In genomic region chr1:75345036-75345935, GRCm38 (mm10) we compare ENCODE assay signal across 9 mouse cellular contexts. TPM values are rescaled to one million over a fixed set of nuclear protein-coding genes. Genes with fewer than 3 reads are reported as not detected.
DNase-seq lines count a peak whose midpoint lies in the region; ATAC-seq and TF ChIP-seq lines count a peak whose summit lies in the region.
"Had no signal": no experiment of that assay in that cellular context is flagged by ENCODE, and none has a peak within 500 bp of the region (broad histone marks: within the 10 kb centered on the region; RNA-seq: fewer than 3 reads in every experiment).

No protein-coding gene starts in this region.

- peaks cover 21% of the 10 kb centered on the region for H3K4me1 ChIP-seq in lung, embryonic 14.5 days (ENCODE audit: insufficient read depth)
- peaks cover 59% of the 10 kb centered on the region for H3K4me1 ChIP-seq in heart, embryonic 15.5 days (replicated peaks)
- H3K4me1 ChIP-seq in neural tube, embryonic 12.5 days = peaks cover 26% of the 10 kb centered on the region

- no peak overlapping the region for H3K9ac ChIP-seq in lung, embryonic 14.5 days
- H3K9ac ChIP-seq in heart, embryonic 15.5 days = no peak overlapping the region
- no peak overlapping the region for H3K9ac ChIP-seq in neural tube, embryonic 12.5 days

- ATAC-seq in lung, embryonic 14.5 days (ENCODE audit: insufficient read depth) = peak; percentile 19; the same call in 1 of the 2 replicates
- ATAC-seq in heart, embryonic 15.5 days (replicated peaks; ENCODE audit: insufficient number of reproducible peaks, insufficient read depth, low FRiP score, low read depth) = 0 out of 2 replicates have a peak, but pooled peaks have one; percentile 21
- no peak for ATAC-seq in neural tube, embryonic 12.5 days (ENCODE audit: low FRiP score, low read depth)

- peak overlapping the region; percentile 28 for H3K4me2 ChIP-seq in lung, embryonic 14.5 days
- H3K4me2 ChIP-seq in heart, embryonic 15.5 days = peak overlapping the region; percentile 24
- peak overlapping the region; percentile 36; the same call in 1 of the 2 replicates for H3K4me2 ChIP-seq in neural tube, embryonic 12.5 days (replicated peaks)

- DNase-seq in lung, embryonic 14.5 days = peak; percentile 34
- no peak for DNase-seq in lung, postnatal 4 days
- DNase-seq in embryo, embryonic 9.5 days (ENCODE audit: extremely low spot score) = peak; percentile 42
- DNase-seq in ovary, postnatal 10 days (ENCODE audit: low spot score) = no peak
- DNase-seq in layer of hippocampus, adult 11-12 months (ENCODE audit: low spot score) = no peak
- no peak for DNase-seq in thymus, postnatal 36 days

- H3K36me3 ChIP-seq in lung, embryonic 14.5 days (ENCODE audit: insufficient read depth) = no peaks in the 10 kb centered on the region
- H3K36me3 ChIP-seq in heart, embryonic 15.5 days = no peaks in the 10 kb centered on the region
- no peaks in the 10 kb centered on the region for H3K36me3 ChIP-seq in neural tube, embryonic 12.5 days

- peaks cover 4% of the 10 kb centered on the region; the same call in 1 of the 2 replicates for H3K27me3 ChIP-seq in lung, embryonic 14.5 days (ENCODE audit: insufficient read depth, low read length)
- peaks cover 10% of the 10 kb centered on the region for H3K27me3 ChIP-seq in heart, embryonic 15.5 days
- H3K27me3 ChIP-seq in neural tube, embryonic 12.5 days (replicated peaks) = 0 out of 2 replicates have a peak, but pooled peaks cover 6% of the 10 kb centered on the region

- no peak overlapping the region for H3K4me3 ChIP-seq in lung, embryonic 14.5 days (ENCODE audit: low read depth, low read length)
- H3K4me3 ChIP-seq in heart, embryonic 15.5 days = no peak overlapping the region
- H3K4me3 ChIP-seq in neural tube, embryonic 12.5 days = no peak overlapping the region
- H3K4me3 ChIP-seq: layer of hippocampus, adult 2 months had no signal

- WGBS in lung, embryonic 14.5 days = 43% methylated on average over 20 of the region's 20 CpGs
- WGBS in heart, embryonic 15.5 days = 30% methylated on average over 20 of the region's 20 CpGs
- WGBS in neural tube, embryonic 12.5 days = 35% methylated on average over 20 of the region's 20 CpGs

- TF ChIP-seq CTCF in lung, embryonic 14.5 days (IDR thresholded peaks at IDR 0.05; ENCODE audit: low read depth) = peak; percentile 26

- peak overlapping the region; percentile 37 for H3K27ac ChIP-seq in lung, embryonic 14.5 days (ENCODE audit: low read depth)
- peak overlapping the region; percentile 51 for H3K27ac ChIP-seq in heart, embryonic 15.5 days
- no peak overlapping the region for H3K27ac ChIP-seq in neural tube, embryonic 12.5 days
- H3K27ac ChIP-seq: layer of hippocampus, adult 2 months had no signal

- no peaks in the 10 kb centered on the region for H3K9me3 ChIP-seq in lung, embryonic 14.5 days (ENCODE audit: low read depth, low read length)
- no peaks in the 10 kb centered on the region for H3K9me3 ChIP-seq in heart, embryonic 15.5 days (replicated peaks)
- no peaks in the 10 kb centered on the region for H3K9me3 ChIP-seq in neural tube, embryonic 12.5 days

RNA-seq across cellular contexts. Expression of gene Des, which starts 14.8 kb away (rescaled TPM):
- polyA plus RNA-seq in lung, embryonic 14.5 days (2014; fragmentation: Nextera tagmentation; extraction: Ambion mirVana) = 42.9 and 46.3 TPM in 2 replicates
- polyA plus RNA-seq in heart, embryonic 15.5 days (2015; fragmentation: Nextera tagmentation; extraction: Ambion mirVana) = 374 and 419 TPM in 2 replicates
- polyA plus RNA-seq in neural tube, embryonic 12.5 days (2016; fragmentation: Nextera tagmentation; extraction: Ambion mirVana) = 9.3 and 12.7 TPM in 2 replicates

RNA-seq across cellular contexts. Expression of gene Dnpep, which starts 27.5 kb away (rescaled TPM):
- 110 and 113 TPM in 2 replicates for polyA plus RNA-seq in lung, embryonic 14.5 days (2014; fragmentation: Nextera tagmentation; extraction: Ambion mirVana)
- 108 and 123 TPM in 2 replicates for polyA plus RNA-seq in heart, embryonic 15.5 days (2015; fragmentation: Nextera tagmentation; extraction: Ambion mirVana)
- 193 and 201 TPM in 2 replicates for polyA plus RNA-seq in neural tube, embryonic 12.5 days (2016; fragmentation: Nextera tagmentation; extraction: Ambion mirVana)

RNA-seq across cellular contexts. Expression of gene Speg, which starts 29.8 kb away (rescaled TPM):
- polyA plus RNA-seq in lung, embryonic 14.5 days (2014; fragmentation: Nextera tagmentation; extraction: Ambion mirVana) = 40.1 and 44.7 TPM in 2 replicates
- polyA plus RNA-seq in heart, embryonic 15.5 days (2015; fragmentation: Nextera tagmentation; extraction: Ambion mirVana) = 44.5 and 54.4 TPM in 2 replicates
- polyA plus RNA-seq in neural tube, embryonic 12.5 days (2016; fragmentation: Nextera tagmentation; extraction: Ambion mirVana) = 15.8 and 17.1 TPM in 2 replicates

Comparison
In these comparisons a context has a peak if more than half of its experiments do, and no peak if none do; other contexts are left out.
1. DNase-seq: peak in lung, embryonic 14.5 days (single experiment) and embryo, embryonic 9.5 days (single experiment); none in lung, postnatal 4 days (0 of 2), ovary, postnatal 10 days (single experiment), layer of hippocampus, adult 11-12 months (single experiment) and thymus, postnatal 36 days (0 of 2).
2. Peak in every context shown above with its lines, with median percentiles within 50 percentile points of each other: H3K4me2 ChIP-seq.